Mouse (Mus musculus): ENCODE data around the gene Fam219a. TPM values are rescaled to one million over a fixed set of nuclear protein-coding genes. Genes with fewer than 3 reads are reported as not detected.

The Fam219a gene
- polyA plus RNA-seq, 1 experiment from 2014 or later: 21.7 TPM

Other genes starting within 250 kb of the Fam219a start
- gene Ubap1, start 220.5 kb downstream of the Fam219a start, polyA plus RNA-seq (2015; fragmentation: Nextera tagmentation; extraction: Ambion mirVana): 64.4 and 69.0 TPM in 2 replicates
- 2.5 and 3.0 TPM in 2 replicates for gene Kif24, start 104.7 kb downstream of the Fam219a start, polyA plus RNA-seq (2015; fragmentation: Nextera tagmentation; extraction: Ambion mirVana)
- gene Nudt2, start 104.4 kb downstream of the Fam219a start, polyA plus RNA-seq (2015; fragmentation: Nextera tagmentation; extraction: Ambion mirVana): 70.6 and 80.8 TPM in 2 replicates
- gene AI464131, start 66.5 kb downstream of the Fam219a start, polyA plus RNA-seq (2015; fragmentation: Nextera tagmentation; extraction: Ambion mirVana): 7.4 and 11.6 TPM in 2 replicates
- gene 1110017D15Rik, start 52.2 kb downstream of the Fam219a start, polyA plus RNA-seq (2015; fragmentation: Nextera tagmentation; extraction: Ambion mirVana): 15.1 and 18.5 TPM in 2 replicates
- gene Dnaic1, start 237 bp upstream of the Fam219a start, polyA plus RNA-seq (2015; fragmentation: Nextera tagmentation; extraction: Ambion mirVana): 1.4 and 2.6 TPM in 2 replicates
- gene Enho, start 70.8 kb upstream of the Fam219a start, polyA plus RNA-seq (2015; fragmentation: Nextera tagmentation; extraction: Ambion mirVana): 103 and 120 TPM in 2 replicates
- 28.1 and 28.3 TPM in 2 replicates for gene Cntfr, start 127.6 kb upstream of the Fam219a start, polyA plus RNA-seq (2015; fragmentation: Nextera tagmentation; extraction: Ambion mirVana)
- gene Il11ra1, start 130.5 kb upstream of the Fam219a start, polyA plus RNA-seq (2015; fragmentation: Nextera tagmentation; extraction: Ambion mirVana): 31.5 and 36.3 TPM in 2 replicates
- gene Rpp25l, start 144.0 kb upstream of the Fam219a start, polyA plus RNA-seq (2015; fragmentation: Nextera tagmentation; extraction: Ambion mirVana): 52.3 and 52.4 TPM in 2 replicates
- 295 and 313 TPM in 2 replicates for gene Dctn3, start 153.6 kb upstream of the Fam219a start, polyA plus RNA-seq (2015; fragmentation: Nextera tagmentation; extraction: Ambion mirVana)
- 0.58 and 1.2 TPM in 2 replicates for gene Arid3c, start 161.6 kb upstream of the Fam219a start, polyA plus RNA-seq (2015; fragmentation: Nextera tagmentation; extraction: Ambion mirVana)
- 52.5 and 58.9 TPM in 2 replicates for gene Galt, start 185.7 kb upstream of the Fam219a start, polyA plus RNA-seq (2015; fragmentation: Nextera tagmentation; extraction: Ambion mirVana)
- gene Sigmar1, start 186.6 kb upstream of the Fam219a start, polyA plus RNA-seq (2015; fragmentation: Nextera tagmentation; extraction: Ambion mirVana): 57.3 and 65.1 TPM in 2 replicates
- gene Ccl27a, start 204.7 kb upstream of the Fam219a start, polyA plus RNA-seq (2015; fragmentation: Nextera tagmentation; extraction: Ambion mirVana): 290 and 302 TPM in 2 replicates